Mouse (Mus musculus) testis, adult 2 months (tissue): Measurements from ENCODE around the gene Cort. TPM values are rescaled to one million over a fixed set of nuclear protein-coding genes. Genes with fewer than 3 reads are reported as not detected.

ENCODE experiments used
- H3K27ac ChIP-seq: fragments of 200-500 bp; 2 replicates; pipeline ENCODE4 v1.5.1; 2012; ENCODE audit warnings: low read depth, low read length; ENCODE audit not compliant: control insufficient read depth, insufficient read depth
- H3K27me3 ChIP-seq: fragments of 200-500 bp; 2 replicates; pipeline ENCODE4 v1.6.1; 2012; ENCODE audit warnings: mild to moderate bottlenecking, low read length, moderate library complexity; ENCODE audit not compliant: control insufficient read depth, insufficient read depth
- H3K36me3 ChIP-seq: fragments of 200-500 bp; 2 replicates; pipeline ENCODE4 v1.6.1; 2012; ENCODE audit warnings: mild to moderate bottlenecking, low read length; ENCODE audit not compliant: control insufficient read depth, insufficient read depth
- H3K4me1 ChIP-seq: fragments of 200-500 bp; 2 replicates; pipeline ENCODE4 v1.6.1; 2012; ENCODE audit warnings: low read length; ENCODE audit not compliant: control insufficient read depth, insufficient read depth
- H3K4me3 ChIP-seq: fragments of 200-500 bp; 2 replicates; pipeline ENCODE4 v1.5.1; 2012; ENCODE audit warnings: low read depth, mild to moderate bottlenecking, low read length, moderate library complexity, mixed read lengths; ENCODE audit not compliant: control insufficient read depth
- CTCF ChIP-seq: fragments of 200-500 bp; IDR thresholded peaks from 2 replicates; pipeline ENCODE4 v1.5.1; 2012; ENCODE audit warnings: low read depth, mild to moderate bottlenecking, inconsistent platforms, low read length, moderate library complexity; ENCODE audit not compliant: control insufficient read depth, insufficient read depth, insufficient replicate concordance
- POLR2A ChIP-seq: fragments of 200-500 bp; IDR thresholded peaks from 2 replicates; pipeline ENCODE4 v1.6.1; 2012; ENCODE audit warnings: low read depth, mild to moderate bottlenecking, inconsistent platforms, low read length, moderate library complexity; ENCODE audit not compliant: control insufficient read depth
- polyA plus RNA-seq: library from polyadenylated mRNA; depleted of rRNA; stranded (reverse); fragments of >200 nt; gene quantifications from 2 replicates; pipeline ENCODE4 v1.2.3, GENCODE M21; 2012

The Cort gene
- polyA plus RNA-seq, 1 experiment = not detected

- no peaks in the 10 kb centered on the region for H3K4me1 ChIP-seq
- TF ChIP-seq POLR2A (no peak), CTCF (no peak)
- no peak overlapping the region for H3K27ac ChIP-seq
- peaks cover 2% of the 10 kb centered on the region for H3K36me3 ChIP-seq
- no peak overlapping the region for H3K4me3 ChIP-seq
- no peaks in the 10 kb centered on the region for H3K27me3 ChIP-seq
Measured at GRCm38 (mm10) chr4:149157415-149157973, 30.9 kb upstream of the Cort start.

GRCm38 (mm10) chr4:149155711-149156110, 29.1 kb upstream of the Cort start:
- Histone ChIP-seq H3K4me3 (no peak overlapping the region), H3K27me3 (no peaks in the 10 kb centered on the region), H3K36me3 (peaks cover 2% of the 10 kb centered on the region), H3K27ac (no peak overlapping the region), H3K4me1 (no peaks in the 10 kb centered on the region)
- TF ChIP-seq CTCF (no peak), POLR2A (no peak)

DNA sequence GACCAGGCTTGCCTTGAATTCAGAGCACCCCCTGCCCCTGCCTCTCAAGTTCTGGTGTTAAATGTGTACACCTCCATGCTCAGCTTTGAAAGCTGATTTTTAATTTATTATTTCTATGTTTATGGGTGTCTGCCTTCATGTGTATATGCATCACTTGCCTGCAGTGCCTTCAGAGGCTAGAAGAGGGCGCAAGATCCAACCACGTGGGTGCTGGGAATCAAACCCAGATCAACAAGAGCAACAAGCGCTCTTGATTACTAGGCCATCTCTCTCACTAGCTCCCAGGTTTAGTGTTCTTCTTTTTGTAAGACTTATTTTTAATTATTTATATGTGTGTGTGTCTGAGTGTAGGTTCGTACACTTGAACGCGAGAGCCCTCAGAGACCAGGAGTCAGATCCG, 28.3 kb upstream of the Cort start:
- Histone ChIP-seq H3K4me3 (no peak overlapping the region), H3K36me3 (peaks cover 2% of the 10 kb centered on the region), H3K4me1 (no peaks in the 10 kb centered on the region), H3K27me3 (no peaks in the 10 kb centered on the region), H3K27ac (no peak overlapping the region)
- TF ChIP-seq POLR2A = no peak

DNA sequence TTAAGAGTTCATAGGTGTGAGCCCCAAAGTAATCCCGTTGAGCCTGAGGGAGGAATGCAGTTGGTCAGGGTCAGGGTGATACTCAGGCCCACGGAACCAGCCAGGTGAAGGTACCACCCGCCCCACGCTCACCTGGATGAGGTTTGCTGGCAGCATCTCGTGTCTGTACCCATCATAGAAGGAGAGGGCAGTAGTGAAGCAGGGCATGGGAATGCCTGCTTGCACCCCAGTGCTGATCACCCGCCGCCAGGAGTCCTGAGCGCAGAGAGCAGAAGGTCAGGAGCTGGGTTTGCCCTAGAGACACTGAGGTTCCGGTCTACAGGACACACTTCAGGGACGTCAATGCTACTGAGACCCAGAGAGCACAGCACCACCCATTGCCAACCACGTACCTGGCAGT, 24.2 kb upstream of the Cort start:
- H3K4me3 ChIP-seq = no peak overlapping the region
- no peaks in the 10 kb centered on the region for H3K27me3 ChIP-seq
- H3K27ac ChIP-seq = no peak overlapping the region
- TF ChIP-seq POLR2A = no peak
- TF ChIP-seq CTCF = no peak
- peaks cover 8% of the 10 kb centered on the region for H3K4me1 ChIP-seq
- no peaks in the 10 kb centered on the region for H3K36me3 ChIP-seq

DNA sequence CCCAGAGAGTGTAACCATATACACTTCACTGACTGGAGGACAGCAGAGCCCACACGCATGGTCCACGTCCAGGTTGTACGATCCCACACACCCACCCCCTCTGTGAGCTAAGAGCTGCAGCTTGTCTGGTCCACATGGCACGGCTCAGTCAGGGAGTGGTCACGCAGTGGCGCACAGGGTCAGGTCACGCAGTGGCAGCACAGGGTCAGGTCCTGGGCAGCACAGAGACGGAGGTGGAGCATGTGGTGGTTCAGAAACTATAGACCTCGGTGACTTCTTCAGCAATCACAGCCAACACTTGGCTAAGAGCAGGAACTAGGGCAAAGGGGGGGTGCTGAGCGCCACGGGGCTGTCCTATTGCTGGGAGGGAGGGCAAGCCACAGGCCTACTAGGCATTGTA, 23.7 kb upstream of the Cort start:
- Histone ChIP-seq H3K4me1 (peaks cover 8% of the 10 kb centered on the region), H3K27ac (no peak overlapping the region), H3K4me3 (no peak overlapping the region), H3K36me3 (no peaks in the 10 kb centered on the region), H3K27me3 (no peaks in the 10 kb centered on the region)
- TF ChIP-seq CTCF (no peak), POLR2A (no peak)

DNA sequence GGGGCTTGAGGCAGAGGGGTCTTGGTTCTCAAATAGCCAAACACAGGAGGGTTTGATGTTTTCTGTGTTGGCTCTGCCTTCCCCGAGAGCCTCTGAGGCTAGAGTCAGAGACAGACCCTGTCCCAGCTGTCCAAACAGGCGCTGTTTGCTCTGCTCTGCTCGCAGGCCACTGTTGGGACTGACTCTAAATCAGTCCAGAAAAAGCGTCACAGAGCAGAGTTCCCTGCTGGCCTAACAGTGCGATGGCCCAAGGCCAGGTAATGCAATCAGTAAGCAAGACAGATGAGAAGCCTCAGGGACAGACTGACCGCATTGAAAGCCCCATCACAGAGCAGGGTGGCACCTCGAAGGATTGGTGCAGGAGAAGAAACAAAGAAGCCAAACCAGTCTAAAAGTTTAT, 23.0 kb upstream of the Cort start:
- H3K4me1 ChIP-seq = peaks cover 8% of the 10 kb centered on the region
- no peaks in the 10 kb centered on the region for H3K27me3 ChIP-seq
- TF ChIP-seq CTCF = no peak
- no peak for TF ChIP-seq POLR2A
- H3K27ac ChIP-seq = no peak overlapping the region
- H3K4me3 ChIP-seq = no peak overlapping the region
- H3K36me3 ChIP-seq = no peaks in the 10 kb centered on the region

DNA sequence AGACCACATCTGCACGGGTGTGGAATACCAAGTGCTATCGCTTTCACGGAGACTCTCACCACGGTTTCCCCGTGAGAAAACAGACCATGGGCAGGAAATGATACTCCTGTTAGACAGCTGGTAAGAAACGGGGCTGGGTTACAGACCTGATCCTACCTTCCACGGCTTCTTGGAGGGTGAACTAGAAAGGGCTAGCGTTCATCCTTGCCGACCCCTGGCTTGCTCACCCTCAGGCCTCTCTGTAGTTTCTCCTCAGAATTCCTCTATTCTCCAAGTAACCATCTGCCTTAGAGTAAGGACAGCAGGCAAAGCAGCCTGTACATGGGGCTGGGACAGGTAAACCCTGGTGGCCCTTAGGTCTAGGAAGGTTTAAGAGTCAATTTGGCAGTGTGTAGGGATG, 22.6 kb upstream of the Cort start:
- H3K36me3 ChIP-seq = no peaks in the 10 kb centered on the region
- no peak overlapping the region for H3K27ac ChIP-seq
- no peak overlapping the region for H3K4me3 ChIP-seq
- H3K4me1 ChIP-seq = peaks cover 8% of the 10 kb centered on the region
- no peaks in the 10 kb centered on the region for H3K27me3 ChIP-seq
- TF ChIP-seq POLR2A (no peak), CTCF (no peak)

GRCm38 (mm10) chr4:149148084-149148483, 21.5 kb upstream of the Cort start:
- Histone ChIP-seq H3K36me3 (no peaks in the 10 kb centered on the region), H3K4me3 (no peak overlapping the region), H3K27ac (no peak overlapping the region), H3K27me3 (no peaks in the 10 kb centered on the region), H3K4me1 (peaks cover 8% of the 10 kb centered on the region)
- no peak for TF ChIP-seq CTCF
- no peak for TF ChIP-seq POLR2A

DNA sequence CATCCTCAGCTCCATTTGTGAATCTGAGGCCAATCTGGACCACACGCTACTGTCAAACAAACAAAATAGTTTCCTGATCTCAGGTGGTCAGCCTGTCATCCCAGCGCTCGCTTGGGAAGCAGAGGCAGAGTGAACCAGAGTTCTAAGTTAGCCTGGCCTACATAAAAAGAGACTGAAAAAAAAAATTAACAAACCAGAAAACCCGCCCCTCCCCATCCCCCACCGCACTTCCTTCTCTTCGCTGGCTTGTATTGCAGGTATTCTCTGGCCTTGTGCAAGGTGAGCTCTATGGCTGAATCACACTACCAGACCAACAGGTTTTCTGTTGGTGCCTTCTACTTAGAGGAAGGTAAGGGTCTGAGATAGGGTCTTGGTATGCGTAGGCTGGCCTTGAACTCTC, 21.0 kb upstream of the Cort start:
- Histone ChIP-seq H3K36me3 (no peaks in the 10 kb centered on the region), H3K4me1 (peaks cover 8% of the 10 kb centered on the region), H3K27ac (no peak overlapping the region), H3K4me3 (no peak overlapping the region), H3K27me3 (no peaks in the 10 kb centered on the region)
- TF ChIP-seq CTCF (no peak), POLR2A (no peak)
